Mouse (Mus musculus) erythroblast, embryonic 14.5 days (primary cell): ENCODE data around the gene 1700061G19Rik.
"Not testable (repeated sequence)": the region's sequence is repeated elsewhere in the genome, so short reads cannot be mapped to it uniquely, and the experiment has no call there.

ENCODE experiments used
- GATA1 ChIP-seq: IDR thresholded peaks from 2 replicates; pipeline ENCODE4 v1.6.1; 2012; ENCODE audit warnings: low read length, inconsistent platforms, mixed read lengths
- TAL1 ChIP-seq: IDR thresholded peaks from 3 replicates; pipeline ENCODE4 v1.6.1; 2012; ENCODE audit warnings: low read length, inconsistent platforms, mixed read lengths

DNA sequence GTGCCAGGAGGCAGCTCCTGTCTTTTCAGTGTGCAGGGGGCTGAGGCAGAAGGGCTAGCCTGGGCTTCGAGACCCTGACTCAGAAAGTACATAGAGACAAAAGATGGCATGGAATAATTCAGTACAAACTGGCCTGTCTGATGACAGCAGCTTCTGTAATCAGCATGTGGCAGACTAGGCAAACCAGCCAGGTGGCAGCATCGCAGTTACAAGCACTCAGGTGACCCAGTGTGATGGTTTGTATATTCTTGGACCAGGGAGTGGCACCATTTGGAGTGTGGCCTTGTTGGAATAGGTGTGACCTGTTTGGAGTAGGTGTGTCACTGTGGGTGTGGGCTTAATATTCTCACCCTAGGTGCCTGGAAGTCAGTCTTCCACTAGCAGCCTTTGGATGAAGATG is 34.5 kb downstream of the 1700061G19Rik start:
- not testable (repeated sequence) for TF ChIP-seq TAL1, GATA1
